Mouse (Mus musculus) layer of hippocampus, postnatal 36 days (tissue): ENCODE measurements around the gene Fbxo34. TPM values are rescaled to one million over a fixed set of nuclear protein-coding genes. Genes with fewer than 3 reads are reported as not detected.

ENCODE experiments used
- DNase-seq, 2 experiments: peaks; one replicate each; pipeline ENCODE4 v3.0.0; 2022
- total RNA-seq, 2 experiments: library from RNA; stranded (reverse); gene quantifications; 2 replicates each; pipeline ENCODE4 v1.2.3; 2021

The Fbxo34 gene
- total RNA-seq, 2 experiments from 2014 or later = 84.3 to 89.6 TPM

GRCm38 (mm10) chr14:47472743-47473546 lies 22.7 kb downstream of the Fbxo34 start:
- peak; percentile 57 to 61 for DNase-seq

GRCm38 (mm10) chr14:47473891-47474290 lies 23.7 kb downstream of the Fbxo34 start:
- DNase-seq = no peak

GRCm38 (mm10) chr14:47474571-47475254 lies 24.5 kb downstream of the Fbxo34 start:
- no peak for DNase-seq

- DNase-seq = no peak
These were observed 26.0 kb downstream of the Fbxo34 start for GRCm38 (mm10) chr14:47476266-47476665.

- DNase-seq = no peak
These were observed 27.5 kb downstream of the Fbxo34 start for GRCm38 (mm10) chr14:47477711-47478110.

- DNase-seq = no peak
These were observed 32.0 kb downstream of the Fbxo34 start for GRCm38 (mm10) chr14:47482200-47482599.

GRCm38 (mm10) chr14:47483099-47483498 lies 32.9 kb downstream of the Fbxo34 start:
- DNase-seq = no peak

GRCm38 (mm10) chr14:47488732-47489131 lies 38.5 kb downstream of the Fbxo34 start:
- DNase-seq = no peak

- no peak for DNase-seq
These were observed 39.3 kb downstream of the Fbxo34 start for GRCm38 (mm10) chr14:47489310-47490097.

GRCm38 (mm10) chr14:47490732-47491131 lies 40.5 kb downstream of the Fbxo34 start:
- DNase-seq = no peak

- DNase-seq = no peak
These were observed 43.6 kb downstream of the Fbxo34 start for GRCm38 (mm10) chr14:47493592-47494361.

- no peak for DNase-seq
These were observed 45.7 kb downstream of the Fbxo34 start for GRCm38 (mm10) chr14:47495951-47496350.

GRCm38 (mm10) chr14:47497166-47497565 lies 46.9 kb downstream of the Fbxo34 start:
- no peak for DNase-seq

GRCm38 (mm10) chr14:47498632-47499031 lies 48.4 kb downstream of the Fbxo34 start:
- DNase-seq = no peak

GRCm38 (mm10) chr14:47504036-47504435 lies 53.8 kb downstream of the Fbxo34 start:
- no peak for DNase-seq

GRCm38 (mm10) chr14:47506676-47507075 lies 56.5 kb downstream of the Fbxo34 start:
- DNase-seq = no peak

- DNase-seq = no peak
These were observed 57.8 kb downstream of the Fbxo34 start for GRCm38 (mm10) chr14:47508035-47508434.

- no peak for DNase-seq
These were observed 60.0 kb downstream of the Fbxo34 start for GRCm38 (mm10) chr14:47510244-47510643.

GRCm38 (mm10) chr14:47513606-47514005 lies 63.4 kb downstream of the Fbxo34 start:
- no peak for DNase-seq

GRCm38 (mm10) chr14:47514816-47515453 lies 64.7 kb downstream of the Fbxo34 start:
- DNase-seq = no peak

GRCm38 (mm10) chr14:47515636-47516035 lies 65.4 kb downstream of the Fbxo34 start:
- no peak for DNase-seq

- DNase-seq = no peak
These were observed 66.5 kb downstream of the Fbxo34 start for GRCm38 (mm10) chr14:47516755-47517154.
